Mouse (Mus musculus): ENCODE measurements around the gene Gm17651. TPM values are rescaled to one million over a fixed set of nuclear protein-coding genes. Genes with fewer than 3 reads are reported as not detected.

Gene Gm17651
- total RNA-seq (2015), result not detected in 2 replicates
- not detected in 2 replicates for total RNA-seq (2017)

- no peak for ATAC-seq (ENCODE audit: poor library complexity, severe bottlenecking)
These were observed at the start of gene Gm17651 for GRCm38 (mm10) chr3:97674644-97675110. Gene Gm17651 (minus strand): TSS chr3:97674694.

- no peak for ATAC-seq (ENCODE audit: poor library complexity, severe bottlenecking)
These were observed 44.6 kb upstream of the Gm17651 start for GRCm38 (mm10) chr3:97719116-97719515.

DNA sequence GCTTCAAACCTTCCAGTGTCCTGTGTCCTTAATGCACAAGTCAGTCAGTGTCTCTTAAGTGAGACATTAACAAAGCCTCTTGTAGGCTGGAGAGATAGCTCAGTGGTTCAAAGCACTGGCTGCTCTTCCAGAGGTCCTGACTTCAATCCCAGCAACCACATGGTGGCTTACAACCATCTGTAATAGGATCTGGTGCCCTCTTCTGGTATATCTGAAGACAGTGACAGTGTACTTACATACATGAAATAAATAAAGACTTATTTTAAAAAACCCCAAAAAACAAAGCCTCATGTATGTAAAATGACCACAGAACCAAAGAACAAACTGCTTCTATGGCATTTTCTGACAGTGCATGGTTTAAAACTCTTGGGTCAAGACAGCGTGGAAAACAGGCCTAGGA lies 41.4 kb upstream of the Gm17651 start:
- no peak for ATAC-seq (ENCODE audit: poor library complexity, severe bottlenecking)

DNA sequence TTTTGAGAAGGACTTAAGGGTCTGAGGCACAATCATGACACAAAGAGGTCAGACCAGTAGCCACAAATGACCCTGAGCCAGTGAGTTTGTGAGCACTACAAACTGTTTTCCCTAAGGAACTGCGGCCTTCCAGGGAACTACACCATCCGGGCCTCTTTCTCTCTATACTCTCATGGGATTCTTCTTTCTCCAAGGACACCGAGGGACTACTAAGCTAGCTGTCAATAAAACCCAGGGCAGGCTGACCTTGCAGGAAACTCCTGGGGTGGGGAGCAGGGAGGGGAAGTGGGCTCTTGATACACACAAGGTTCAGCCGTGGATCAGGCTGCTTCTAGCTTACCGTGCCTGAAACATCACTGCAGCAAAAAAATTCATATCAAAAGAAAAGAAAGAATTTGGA lies 36.4 kb upstream of the Gm17651 start:
- ATAC-seq (ENCODE audit: poor library complexity, severe bottlenecking), result no peak

- no peak for ATAC-seq (ENCODE audit: poor library complexity, severe bottlenecking)
These were observed 35.6 kb upstream of the Gm17651 start for GRCm38 (mm10) chr3:97710134-97710533.

- ATAC-seq (ENCODE audit: poor library complexity, severe bottlenecking), result no peak
These were observed 32.1 kb upstream of the Gm17651 start for GRCm38 (mm10) chr3:97706561-97706960.

DNA sequence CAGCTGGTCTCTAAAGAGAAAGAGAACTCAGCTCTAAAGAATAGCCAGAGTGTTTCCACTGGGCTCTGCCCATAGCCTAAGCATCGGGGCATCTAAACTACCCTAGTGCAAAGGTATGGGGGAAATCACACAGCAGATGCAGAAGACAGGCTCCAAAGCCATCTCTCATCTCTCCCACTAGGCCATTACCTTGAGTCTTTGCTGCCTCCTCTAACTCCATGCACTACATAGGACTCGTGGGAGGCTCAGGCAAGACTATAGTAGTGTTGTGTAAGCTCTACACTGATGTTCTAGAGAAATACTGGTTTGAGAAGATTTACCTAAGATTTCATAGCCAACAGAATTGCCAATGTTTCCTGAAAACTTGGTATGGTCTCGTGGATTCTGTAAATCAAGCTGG lies 31.0 kb upstream of the Gm17651 start:
- ATAC-seq (ENCODE audit: poor library complexity, severe bottlenecking), result no peak

- no peak for ATAC-seq (ENCODE audit: poor library complexity, severe bottlenecking)
These were observed 28.1 kb upstream of the Gm17651 start for GRCm38 (mm10) chr3:97702448-97703080.

GRCm38 (mm10) chr3:97701198-97701597 lies 26.7 kb upstream of the Gm17651 start:
- ATAC-seq (ENCODE audit: poor library complexity, severe bottlenecking), result no peak

DNA sequence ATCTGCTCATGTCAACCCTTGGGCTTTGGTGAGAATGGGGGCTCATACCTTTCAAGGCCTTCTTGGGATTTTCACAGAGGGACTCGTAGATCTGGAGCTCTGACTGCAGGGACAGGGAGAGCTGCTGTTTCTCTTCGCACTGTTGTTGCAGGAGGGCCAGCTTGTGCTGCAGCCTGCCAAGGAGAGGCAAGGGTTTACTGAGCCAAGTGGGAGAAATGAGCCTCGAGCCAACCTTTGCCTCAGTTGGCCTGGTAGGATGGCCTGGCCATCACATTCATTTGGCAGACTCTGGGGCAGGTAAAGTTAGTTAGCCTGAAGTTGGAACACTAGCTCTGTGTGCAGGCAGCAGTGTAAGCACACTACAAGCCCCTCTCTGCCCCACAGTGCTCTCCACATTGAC lies 24.6 kb upstream of the Gm17651 start:
- no peak for ATAC-seq (ENCODE audit: poor library complexity, severe bottlenecking)

DNA sequence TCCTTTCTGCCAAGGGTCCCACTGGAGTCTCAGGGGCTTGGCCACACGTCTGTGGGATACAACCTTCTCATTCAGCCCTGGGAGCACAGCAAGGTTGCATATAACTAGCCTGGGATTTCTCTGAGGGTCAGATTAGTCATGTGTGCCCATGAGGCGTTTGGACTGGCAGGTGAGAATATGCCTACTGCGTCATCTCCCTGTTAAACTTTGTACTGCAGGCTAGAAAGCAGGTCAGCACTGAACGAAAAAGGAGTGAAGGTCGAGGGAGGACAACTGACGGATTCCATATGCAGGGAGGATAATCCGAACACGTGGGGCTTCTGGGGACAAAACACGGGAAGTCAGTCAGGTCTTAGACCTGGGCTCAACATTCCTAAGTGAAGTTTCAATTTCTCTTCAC lies 22.8 kb upstream of the Gm17651 start:
- ATAC-seq (ENCODE audit: poor library complexity, severe bottlenecking), result no peak

GRCm38 (mm10) chr3:97696866-97697265 lies 22.4 kb upstream of the Gm17651 start:
- ATAC-seq (ENCODE audit: poor library complexity, severe bottlenecking), result no peak

GRCm38 (mm10) chr3:97693806-97694205 lies 19.3 kb upstream of the Gm17651 start:
- ATAC-seq (ENCODE audit: poor library complexity, severe bottlenecking), result no peak

- ATAC-seq (ENCODE audit: poor library complexity, severe bottlenecking), result no peak
These were observed 17.0 kb upstream of the Gm17651 start for GRCm38 (mm10) chr3:97691443-97692017.

DNA sequence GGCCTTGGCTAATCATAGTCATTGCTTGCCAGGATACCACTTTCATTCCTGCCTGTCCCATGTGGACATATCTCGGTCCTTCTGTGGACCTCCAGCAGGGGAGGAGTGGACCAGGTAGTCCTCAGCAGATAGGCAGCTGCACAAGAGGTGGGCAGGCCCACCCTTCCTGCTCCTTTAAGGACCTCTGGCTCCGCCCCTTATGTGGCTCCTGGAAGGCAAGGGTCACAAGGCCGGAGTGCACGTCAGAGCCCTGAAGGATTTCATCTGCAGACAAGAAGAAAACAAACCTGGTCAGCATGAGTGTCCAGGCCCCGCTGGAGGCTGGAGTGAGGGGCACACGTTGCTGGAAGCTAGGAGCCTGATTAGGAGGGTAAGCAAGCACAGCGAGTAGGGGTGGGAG lies 16.1 kb upstream of the Gm17651 start:
- no peak for ATAC-seq (ENCODE audit: poor library complexity, severe bottlenecking)

GRCm38 (mm10) chr3:97689289-97689688 lies 14.8 kb upstream of the Gm17651 start:
- no peak for ATAC-seq (ENCODE audit: poor library complexity, severe bottlenecking)

- no peak for ATAC-seq (ENCODE audit: poor library complexity, severe bottlenecking)
These were observed 12.1 kb upstream of the Gm17651 start for GRCm38 (mm10) chr3:97686372-97687117.

GRCm38 (mm10) chr3:97683560-97684195 lies 9.2 kb upstream of the Gm17651 start:
- no peak for ATAC-seq (ENCODE audit: poor library complexity, severe bottlenecking)

DNA sequence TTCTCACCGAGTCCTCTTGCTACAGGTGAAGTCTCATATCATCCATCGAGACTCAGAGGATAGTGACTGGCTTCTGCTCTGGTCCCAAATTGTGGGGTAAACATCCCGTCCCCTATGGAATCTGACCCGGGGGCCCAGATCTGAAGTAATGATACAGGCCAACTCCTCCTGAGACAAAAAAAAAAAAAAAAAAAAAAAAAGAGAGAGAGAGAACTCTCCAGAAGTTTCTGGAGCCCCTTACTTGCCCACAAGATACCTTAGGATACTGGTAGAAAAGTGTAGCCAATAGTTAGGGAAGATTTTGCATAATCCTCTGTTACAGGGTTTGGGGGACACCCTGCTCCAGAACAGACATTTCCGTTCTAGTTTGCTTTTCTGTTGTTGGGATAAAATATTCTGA lies 8.1 kb upstream of the Gm17651 start:
- ATAC-seq (ENCODE audit: poor library complexity, severe bottlenecking), result no peak

- ATAC-seq (ENCODE audit: poor library complexity, severe bottlenecking), result no peak
These were observed 7.6 kb upstream of the Gm17651 start for GRCm38 (mm10) chr3:97682159-97682502.

- peak; percentile 78 for ATAC-seq (ENCODE audit: poor library complexity, severe bottlenecking)
These were observed 7.0 kb upstream of the Gm17651 start for GRCm38 (mm10) chr3:97681321-97682158.
